Mouse (Mus musculus): ENCODE data around the gene Tsku.

- TF ChIP-seq CTCF (IDR thresholded peaks at IDR 0.05; ENCODE audit: low read depth) (no peak), EP300 (IDR thresholded peaks at IDR 0.05; ENCODE audit: low read depth) (no peak)
Observed at GRCm38 (mm10) chr7:98328311-98328710, 32.8 kb downstream of the Tsku start.

All from liver, embryonic 14.5 days (tissue).